Mouse (Mus musculus) embryo, embryonic 10 days (tissue): ENCODE results near the gene Odf2l.

Experiments used
- DNase-seq: peaks from one replicate; pipeline ENCODE4 v3.0.0-alpha.2; 2015; ENCODE audit warnings: low spot score

Odf2l gene

DNA sequence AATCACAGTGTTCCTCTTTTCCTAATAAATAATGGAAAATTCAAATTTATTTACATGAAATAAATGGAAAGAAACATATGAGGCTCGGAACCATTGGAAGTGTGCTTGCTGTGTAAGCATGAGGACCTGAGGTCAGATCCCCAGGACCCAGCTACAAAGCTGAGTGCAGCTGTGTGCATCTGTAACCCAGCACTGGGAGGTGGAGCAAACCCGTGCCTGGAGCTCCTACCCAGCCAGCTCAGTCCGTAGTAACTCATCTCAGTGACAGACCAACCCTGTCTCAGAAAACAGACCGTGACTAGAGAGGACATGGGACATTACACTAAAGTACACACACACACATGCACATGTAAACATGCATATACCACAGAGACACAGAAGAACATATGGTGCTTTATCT, 21.8 kb downstream of the Odf2l start:
- DNase-seq, result no peak

DNA sequence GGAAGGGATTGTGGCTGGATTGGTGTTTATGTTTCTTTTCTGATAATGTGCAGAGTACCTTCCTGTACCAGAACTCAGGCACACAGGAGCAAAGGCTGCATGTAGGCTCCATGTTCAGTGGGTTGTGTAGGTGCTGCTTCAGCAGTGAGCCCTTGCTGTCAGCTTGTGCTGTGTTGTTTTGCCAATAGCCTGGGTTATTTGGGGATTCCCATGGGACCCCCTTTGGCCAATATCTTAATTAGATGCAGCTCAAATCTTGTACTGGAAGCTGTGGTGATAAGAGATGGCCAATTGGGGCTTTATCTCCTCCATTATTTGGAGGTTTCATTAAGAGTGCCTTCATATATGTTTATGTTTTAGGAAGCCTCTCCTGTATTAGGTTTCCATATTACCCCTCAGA, 24.5 kb downstream of the Odf2l start:
- DNase-seq, result no peak

DNA sequence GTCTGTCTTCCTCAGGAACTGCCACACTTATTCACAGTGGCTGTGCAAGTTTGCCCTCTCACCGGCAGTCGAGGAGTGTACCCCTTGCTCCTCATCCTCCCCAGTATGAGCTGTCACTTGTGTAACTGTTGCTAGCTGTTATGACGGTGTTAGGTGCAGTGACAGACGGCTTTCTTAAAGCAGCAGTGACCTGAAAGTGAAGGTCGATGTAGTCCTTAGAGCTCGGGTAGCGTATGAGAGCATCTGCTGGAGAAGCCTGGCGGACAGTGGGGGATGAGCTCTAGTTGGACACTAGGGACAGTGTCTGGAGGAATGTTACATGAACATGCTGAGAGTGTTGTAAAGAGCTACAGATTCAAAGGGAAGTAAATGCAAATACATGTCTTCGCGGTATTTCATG, 25.5 kb downstream of the Odf2l start:
- DNase-seq, result no peak

DNA sequence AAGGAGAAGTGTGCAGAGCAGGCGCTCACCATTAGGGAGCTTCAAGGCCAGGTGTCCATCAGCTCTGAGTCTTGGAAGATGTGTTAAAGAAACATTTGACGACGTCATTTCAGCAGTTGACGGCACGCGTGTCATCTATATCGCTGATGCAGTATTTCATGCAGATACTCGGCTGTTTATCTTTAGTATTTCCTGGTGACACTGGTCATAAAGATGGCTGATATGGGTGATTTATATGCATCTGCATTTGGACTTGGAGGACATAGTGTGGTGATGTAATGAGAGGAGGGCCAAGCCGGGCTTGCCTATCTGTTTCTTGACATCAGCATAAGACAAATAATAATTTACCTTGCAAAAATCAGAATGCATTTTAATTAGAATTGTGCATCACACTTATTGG, 28.5 kb downstream of the Odf2l start:
- no peak for DNase-seq

DNA sequence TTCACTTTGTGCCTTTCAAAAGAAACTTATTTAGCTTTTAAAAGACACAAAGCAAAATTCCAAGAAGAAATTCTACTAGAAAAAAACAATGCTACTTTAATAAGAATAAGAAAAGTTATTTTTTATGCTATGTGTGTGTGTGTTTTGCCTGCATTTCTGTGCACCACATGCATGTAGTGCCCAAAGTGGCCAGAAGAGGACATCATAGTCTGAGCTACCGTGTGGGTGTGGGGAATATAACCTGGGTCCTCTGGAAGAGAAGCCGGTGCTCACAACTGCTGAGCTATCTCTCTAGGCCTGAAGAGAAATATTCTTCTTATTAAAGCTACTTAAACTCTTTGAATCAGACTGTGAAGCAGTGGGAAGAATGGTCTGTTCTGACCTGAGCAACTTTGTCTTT, 29.1 kb downstream of the Odf2l start:
- DNase-seq, result peak; percentile 35

DNA sequence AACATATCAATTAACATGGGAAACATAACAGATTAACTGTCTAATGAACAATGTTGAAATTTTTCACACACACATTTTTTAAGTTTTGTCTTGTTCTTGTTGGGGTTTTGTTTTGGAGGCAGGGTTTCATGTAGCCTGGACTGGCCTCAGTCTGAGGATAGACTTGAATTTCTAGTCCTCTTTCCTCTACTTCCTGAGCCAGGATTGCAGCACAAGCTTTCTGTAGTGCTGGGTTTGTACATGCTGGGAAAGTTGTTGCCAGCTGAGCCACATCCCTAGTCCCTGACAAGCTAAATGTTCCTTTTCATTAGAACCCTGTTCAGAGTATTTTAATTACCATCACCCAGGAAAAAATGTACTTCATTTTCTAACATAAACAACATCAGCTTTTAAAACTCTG, 29.6 kb downstream of the Odf2l start:
- no peak for DNase-seq

DNA sequence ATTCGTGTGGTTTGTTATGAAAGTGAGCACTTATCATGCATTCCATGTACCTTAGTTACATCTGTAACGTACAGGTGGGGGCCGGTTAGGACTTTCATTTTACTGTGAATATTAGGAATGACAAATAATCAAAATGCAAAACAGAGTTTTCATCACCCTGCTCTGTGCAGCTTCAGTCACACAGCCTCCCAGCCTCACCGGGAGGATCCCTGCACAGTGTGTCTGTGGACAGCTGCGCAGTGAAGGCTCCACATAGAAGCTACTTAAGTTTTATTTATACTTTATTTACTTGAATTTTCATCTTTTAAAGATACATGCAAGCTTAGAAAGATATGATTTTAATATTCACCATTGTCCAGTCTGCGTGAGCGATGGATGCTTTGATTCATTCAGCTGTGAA, 32.7 kb downstream of the Odf2l start:
- no peak for DNase-seq

DNA sequence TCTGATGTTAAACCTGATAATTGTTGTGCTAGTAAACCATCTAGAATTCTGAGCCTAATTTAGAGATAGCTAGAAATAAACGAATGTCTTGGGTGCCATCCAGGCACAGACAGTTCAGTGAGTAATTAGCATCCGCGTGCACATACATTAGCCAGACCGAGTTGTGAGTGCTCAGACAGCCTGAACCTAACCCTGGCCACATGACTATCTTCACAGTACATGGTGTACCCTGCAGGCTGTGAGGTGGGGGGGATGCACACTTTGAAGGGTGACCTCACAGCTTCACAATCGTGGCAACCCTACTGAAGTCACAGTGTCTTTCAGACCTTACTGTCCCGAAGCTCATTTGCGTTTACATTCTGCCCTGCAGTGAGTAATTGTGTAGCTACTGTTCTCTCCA, 33.5 kb downstream of the Odf2l start:
- DNase-seq, result no peak

DNA sequence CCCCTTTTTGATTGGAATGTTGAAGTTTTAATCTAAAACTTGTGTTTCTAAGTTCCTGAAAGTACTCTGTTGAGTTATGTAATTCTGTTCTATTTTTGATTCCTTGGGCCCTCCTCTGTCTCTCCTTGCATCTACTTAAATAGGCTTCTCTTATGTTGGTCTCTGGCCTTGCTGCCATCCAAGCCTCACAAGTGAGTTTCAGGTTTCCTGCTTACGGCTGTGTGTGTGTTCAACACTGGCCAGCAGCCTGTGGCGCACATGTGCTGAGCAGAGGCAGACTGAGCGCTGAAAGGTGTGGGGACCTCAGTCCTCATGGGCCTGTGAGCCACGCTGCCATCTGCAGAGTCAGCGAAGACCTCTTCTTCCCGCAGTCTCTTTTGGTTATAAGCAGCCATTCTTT, 38.5 kb downstream of the Odf2l start:
- peak; percentile 23 for DNase-seq

DNA sequence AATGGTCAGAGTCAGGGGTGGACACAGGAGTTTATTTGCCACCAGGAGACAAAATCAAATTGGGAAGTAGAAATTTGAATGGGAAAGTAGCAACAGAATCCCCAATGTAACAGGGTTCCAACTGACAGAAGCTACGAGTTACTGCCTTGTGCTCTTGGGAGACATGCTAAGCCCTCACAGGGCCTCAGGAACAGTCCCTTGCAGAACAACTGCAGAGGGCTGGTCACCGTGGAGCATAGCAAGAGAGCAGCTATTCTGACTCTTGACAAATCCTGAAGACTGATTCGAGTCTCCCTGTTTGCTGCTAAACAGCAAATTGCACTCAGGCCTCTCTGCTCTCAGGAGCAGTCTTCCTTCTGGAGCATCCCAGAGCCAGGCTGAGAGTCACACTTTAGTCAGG, 40.1 kb downstream of the Odf2l start:
- DNase-seq, result no peak

DNA sequence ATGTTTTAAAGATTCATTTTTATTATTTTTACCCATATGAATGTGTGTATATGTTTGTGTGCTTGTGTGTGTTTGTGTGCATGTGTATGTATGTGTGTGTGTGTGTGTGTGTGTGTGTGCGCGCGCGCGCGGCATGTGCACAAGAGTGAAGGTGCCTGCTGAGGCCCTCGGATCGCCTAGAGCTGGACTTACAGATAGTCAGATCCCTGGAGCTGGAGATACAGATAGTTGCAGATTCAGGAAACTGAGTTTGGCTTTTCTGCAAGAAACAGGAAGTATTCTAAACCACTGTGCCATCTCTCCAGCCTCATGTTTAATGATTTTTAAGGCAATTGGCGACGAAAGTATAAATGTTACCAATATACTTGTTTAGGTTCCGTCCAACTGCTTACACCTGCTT, 48.4 kb downstream of the Odf2l start:
- DNase-seq, result no peak

DNA sequence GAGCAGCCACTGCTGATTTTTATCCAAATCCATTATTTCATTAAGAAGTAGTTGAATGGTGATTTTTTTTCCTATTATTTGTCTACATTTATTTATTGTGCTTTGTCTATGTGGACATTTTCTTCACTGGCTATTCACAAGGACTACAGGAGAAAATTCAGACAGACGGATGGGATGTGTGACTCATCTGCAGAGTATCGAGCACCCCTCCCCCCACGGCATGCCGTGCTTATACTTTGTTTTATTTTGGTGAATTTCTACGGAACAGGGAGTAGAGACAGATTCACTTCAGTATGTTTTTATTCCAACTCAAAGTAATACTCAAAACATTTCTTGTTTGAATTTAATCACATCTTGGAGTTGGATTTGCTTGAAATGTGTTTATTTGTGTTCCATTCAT, 49.4 kb downstream of the Odf2l start:
- DNase-seq, result no peak

DNA sequence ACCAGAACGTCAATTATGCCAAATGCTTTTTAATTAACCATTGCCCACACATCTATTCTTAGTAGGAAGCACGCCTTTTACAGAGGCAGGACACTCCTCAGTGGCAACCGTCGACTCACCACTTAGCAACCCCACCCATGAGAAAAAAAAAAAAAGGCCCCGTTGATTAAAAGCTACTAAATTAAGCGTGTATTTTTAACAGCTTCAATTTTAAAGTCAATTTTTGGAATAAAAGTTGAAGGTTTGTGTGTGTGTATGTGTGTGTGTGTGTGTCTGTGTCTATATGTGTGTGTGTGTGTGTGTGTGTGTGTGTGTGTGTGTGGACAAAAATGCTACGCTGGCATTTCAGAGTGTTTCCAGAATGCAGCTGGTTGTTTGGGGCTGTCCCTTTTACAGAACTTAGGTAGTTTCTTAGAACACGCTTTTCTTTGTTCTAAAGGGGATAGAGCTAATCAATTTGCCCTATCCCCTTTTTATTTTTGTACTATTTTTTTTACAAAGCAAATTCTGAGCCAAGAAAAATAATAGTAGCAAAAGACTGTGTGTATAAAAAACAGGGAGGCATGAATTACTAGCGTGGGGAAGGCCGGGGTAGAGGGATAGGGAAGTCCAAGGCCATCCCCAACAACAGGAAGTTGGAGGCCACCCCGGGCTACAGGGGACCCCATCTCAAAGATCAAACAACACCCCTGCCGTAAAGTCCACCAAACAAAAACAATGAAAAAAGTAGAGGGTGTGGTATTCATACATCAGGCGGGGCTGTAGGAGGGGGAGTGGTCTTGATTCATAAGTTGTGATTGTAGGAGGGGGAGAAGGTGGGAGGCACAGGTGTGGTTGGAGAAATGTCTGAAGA, 50.7 kb downstream of the Odf2l start:
- DNase-seq, result no peak

DNA sequence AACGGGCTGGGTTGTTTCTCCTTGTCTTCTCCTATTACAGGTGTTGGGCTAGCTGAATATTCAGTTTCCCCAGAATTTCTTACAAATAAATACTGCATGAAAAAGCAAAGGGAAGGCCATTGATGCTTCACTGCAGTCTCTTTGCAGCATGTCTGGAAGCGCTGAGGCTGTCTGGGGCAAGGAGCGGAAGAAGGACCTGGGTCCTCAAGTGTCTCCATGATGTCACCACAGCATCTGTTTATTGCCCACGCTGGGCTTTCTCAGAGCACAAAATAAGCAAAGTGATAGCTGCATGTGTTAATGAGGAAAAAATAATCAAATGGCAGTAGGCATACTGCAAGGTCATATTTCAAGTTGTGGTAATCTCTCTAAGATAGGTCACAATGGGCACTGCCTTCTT, 51.6 kb downstream of the Odf2l start:
- no peak for DNase-seq

DNA sequence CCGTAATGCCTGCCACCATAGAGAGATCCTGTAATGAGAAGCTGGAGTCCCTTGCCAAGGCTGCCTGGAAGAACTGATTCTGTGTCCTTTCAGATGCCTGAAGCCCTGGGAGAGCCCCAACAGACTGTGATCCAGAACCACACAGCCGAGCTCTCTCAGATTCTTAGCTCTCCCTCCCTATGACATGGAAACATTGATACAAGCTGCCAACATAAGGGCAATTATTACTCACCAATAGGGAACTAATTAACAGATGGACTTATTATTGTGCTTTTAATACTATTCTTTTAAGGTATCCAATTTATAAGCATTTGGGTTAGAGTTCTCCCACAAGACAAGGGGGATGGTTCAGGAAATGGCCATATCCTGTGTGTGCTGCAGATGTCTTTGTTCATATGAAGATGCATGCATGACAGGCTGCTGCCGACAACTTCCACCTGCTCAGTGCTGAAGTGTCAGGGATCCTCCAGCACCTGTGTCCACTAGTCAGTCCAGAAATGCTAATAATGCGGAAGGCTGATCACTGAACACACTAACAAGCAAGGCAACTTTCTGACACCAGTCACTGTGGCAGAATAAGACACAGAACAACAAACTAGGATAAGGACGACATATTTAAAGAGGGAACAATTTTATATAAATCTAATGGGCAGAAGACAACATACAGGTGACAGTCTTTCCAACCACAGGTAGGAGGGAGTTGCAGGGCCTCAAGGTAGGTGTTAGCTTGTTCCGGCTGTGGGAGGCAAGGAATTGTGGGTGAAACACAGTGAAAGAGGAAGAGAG, 52.4 kb downstream of the Odf2l start:
- DNase-seq, result peak; percentile 3

DNA sequence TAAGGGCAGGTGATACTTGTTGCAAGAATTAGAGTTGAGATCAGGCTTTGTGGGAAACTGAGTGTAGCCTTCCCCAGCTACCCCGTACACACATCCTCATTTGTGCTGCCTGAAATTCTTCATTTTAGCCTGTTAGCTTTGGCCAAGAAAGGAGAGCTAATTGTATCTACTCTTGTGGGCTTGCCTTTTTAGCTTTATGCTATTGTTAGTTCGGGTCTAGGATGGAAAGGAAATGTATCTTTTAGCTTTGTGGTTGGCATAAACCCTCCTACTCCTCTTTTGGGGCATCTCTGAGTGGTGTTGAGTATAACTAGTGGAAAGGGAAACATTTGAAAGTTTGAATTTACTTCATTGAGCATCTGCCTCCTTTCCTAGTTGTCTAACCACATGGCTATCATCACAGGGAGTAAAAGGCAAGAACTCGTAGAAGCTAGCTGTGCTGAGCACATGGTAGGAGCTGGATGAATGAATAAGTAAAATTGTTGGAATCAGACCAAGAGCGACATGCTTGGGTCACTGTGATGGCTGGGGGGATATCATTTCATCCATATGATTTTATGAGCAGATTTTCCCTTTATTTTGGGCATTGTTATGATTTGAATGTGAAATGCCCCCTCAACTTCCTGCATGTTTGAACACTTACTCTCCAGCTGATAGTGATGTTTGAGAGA, 53.1 kb downstream of the Odf2l start:
- DNase-seq, result no peak

DNA sequence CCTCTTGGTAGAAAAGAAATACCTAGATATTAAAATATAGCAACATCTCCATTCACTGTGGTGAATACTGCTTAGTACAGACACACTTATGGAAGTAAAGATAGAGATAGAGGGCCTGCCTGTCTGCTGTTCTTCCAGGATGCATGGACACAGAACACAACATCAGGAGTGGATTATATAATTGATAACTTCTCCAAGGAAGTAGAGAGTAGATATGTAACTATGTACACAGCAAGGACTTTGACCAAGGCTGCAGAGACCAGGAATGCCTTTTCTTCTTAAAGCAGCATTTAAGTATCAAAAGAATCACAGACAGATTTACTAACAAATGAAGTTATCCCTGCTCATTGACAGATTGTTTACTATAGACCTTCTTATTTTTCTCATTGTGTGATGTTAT, 66.3 kb downstream of the Odf2l start:
- DNase-seq, result no peak

DNA sequence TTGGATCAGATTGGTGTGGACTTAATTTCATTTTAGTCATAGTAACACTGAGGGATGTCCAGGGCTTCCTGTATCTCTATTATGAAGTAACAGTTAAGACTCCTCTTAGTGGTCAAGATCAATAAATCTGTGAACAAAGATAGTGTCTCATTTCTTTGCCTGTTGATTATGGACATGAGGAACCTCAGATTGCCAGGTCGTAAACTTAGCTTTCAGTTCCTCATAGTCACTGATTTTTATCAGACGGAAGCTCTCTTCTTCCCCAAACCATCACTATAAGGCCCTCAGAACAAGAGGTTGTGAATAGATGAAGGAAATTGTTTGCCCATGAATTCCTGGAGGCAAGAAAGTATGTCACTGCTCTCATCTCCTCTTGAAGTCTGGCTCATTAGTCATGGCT, 73.6 kb downstream of the Odf2l start:
- no peak for DNase-seq

DNA sequence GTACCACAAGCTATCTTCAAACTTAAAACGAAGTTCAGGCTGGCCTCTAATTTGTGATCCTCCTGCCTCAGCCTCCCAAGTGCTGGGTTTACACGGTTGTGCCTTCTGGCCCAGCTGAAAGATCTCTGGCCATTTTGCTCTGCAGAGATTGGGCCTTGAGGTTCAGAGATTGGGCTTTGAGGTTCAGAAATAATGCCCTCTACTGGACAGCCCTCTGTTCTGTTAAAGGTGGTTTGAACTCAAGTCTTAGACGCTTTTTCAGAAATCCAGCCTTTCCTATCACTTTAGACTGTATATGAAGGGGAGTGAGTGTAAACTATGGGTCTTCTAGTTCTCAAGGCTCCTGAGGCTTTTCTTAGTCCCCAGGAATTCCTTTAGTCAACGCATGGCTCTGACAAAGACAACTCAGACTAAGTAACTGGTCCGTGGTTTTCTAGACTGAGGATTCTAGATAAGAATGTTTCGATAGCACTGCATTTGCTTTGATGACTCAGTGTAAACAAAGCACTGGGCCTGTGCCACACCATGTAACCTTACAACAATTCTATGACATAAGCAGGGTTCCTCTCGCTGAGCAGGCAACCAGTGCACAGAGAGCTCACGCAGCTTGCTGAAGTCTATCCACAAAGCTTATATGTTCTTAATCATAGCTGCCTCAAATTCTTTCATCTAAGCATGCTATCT, 77.0 kb downstream of the Odf2l start:
- no peak for DNase-seq

DNA sequence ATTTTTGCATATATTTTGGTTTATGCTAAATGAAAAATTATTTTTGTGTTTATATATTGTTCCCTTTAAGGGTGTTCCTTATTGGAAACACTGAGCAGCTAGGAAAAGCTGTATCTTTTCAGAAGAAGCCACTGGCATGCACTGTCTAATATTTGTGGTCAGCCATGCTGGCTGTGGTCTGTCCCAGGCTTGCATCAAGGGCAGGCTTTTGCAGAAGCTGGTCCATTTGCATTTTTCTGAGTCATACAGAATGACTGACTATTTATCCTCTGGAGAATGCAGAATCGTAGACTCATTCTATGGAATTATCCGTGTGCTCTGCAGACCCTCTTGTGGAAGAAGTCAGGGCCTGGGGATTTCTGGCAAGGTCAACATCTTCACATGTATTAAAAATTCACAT, 79.7 kb downstream of the Odf2l start:
- DNase-seq, result no peak
